Mouse (Mus musculus): Measurements from ENCODE around the gene Csnk2a1.
"Not testable (repeated sequence)": the region's sequence is repeated elsewhere in the genome, so short reads cannot be mapped to it uniquely, and the experiment has no call there.

Gene Csnk2a1

GRCm38 (mm10) chr2:152226248-152227050 is at the start of gene Csnk2a1:
Gene Csnk2a1 (plus strand): TSS chr2:152226839.
- DNase-seq (ENCODE audit: extremely low spot score, low read depth, low spot score): peak; percentile 95

GRCm38 (mm10) chr2:152177162-152177805 is 49.4 kb upstream of the Csnk2a1 start:
- no peak for DNase-seq (ENCODE audit: extremely low spot score, low read depth, low spot score)

- no peak for DNase-seq (ENCODE audit: extremely low spot score, low read depth, low spot score)
Observed at GRCm38 (mm10) chr2:152177806-152178170, 48.9 kb upstream of the Csnk2a1 start.

GRCm38 (mm10) chr2:152178345-152178744 is 48.3 kb upstream of the Csnk2a1 start:
- no peak for DNase-seq (ENCODE audit: extremely low spot score, low read depth, low spot score)

GRCm38 (mm10) chr2:152179301-152179700 is 47.3 kb upstream of the Csnk2a1 start:
- no peak for DNase-seq (ENCODE audit: extremely low spot score, low read depth, low spot score)

GRCm38 (mm10) chr2:152180323-152180722 is 46.3 kb upstream of the Csnk2a1 start:
- DNase-seq (ENCODE audit: extremely low spot score, low read depth, low spot score): no peak

GRCm38 (mm10) chr2:152187132-152187531 is 39.5 kb upstream of the Csnk2a1 start:
- DNase-seq (ENCODE audit: extremely low spot score, low read depth, low spot score): no peak

GRCm38 (mm10) chr2:152189213-152189612 is 37.4 kb upstream of the Csnk2a1 start:
- DNase-seq (ENCODE audit: extremely low spot score, low read depth, low spot score): no peak

GRCm38 (mm10) chr2:152189640-152190039 is 37.0 kb upstream of the Csnk2a1 start:
- DNase-seq (ENCODE audit: extremely low spot score, low read depth, low spot score): no peak

GRCm38 (mm10) chr2:152190161-152190560 is 36.5 kb upstream of the Csnk2a1 start:
- DNase-seq (ENCODE audit: extremely low spot score, low read depth, low spot score): no peak

- DNase-seq (ENCODE audit: extremely low spot score, low read depth, low spot score): no peak
Observed at GRCm38 (mm10) chr2:152192591-152193345, 33.9 kb upstream of the Csnk2a1 start.

- DNase-seq (ENCODE audit: extremely low spot score, low read depth, low spot score): no peak
Observed at GRCm38 (mm10) chr2:152193346-152193710, 33.3 kb upstream of the Csnk2a1 start.

- no peak for DNase-seq (ENCODE audit: extremely low spot score, low read depth, low spot score)
Observed at GRCm38 (mm10) chr2:152194586-152194985, 32.1 kb upstream of the Csnk2a1 start.

GRCm38 (mm10) chr2:152196896-152197295 is 29.7 kb upstream of the Csnk2a1 start:
- no peak for DNase-seq (ENCODE audit: extremely low spot score, low read depth, low spot score)

GRCm38 (mm10) chr2:152197301-152197712 is 29.3 kb upstream of the Csnk2a1 start:
- DNase-seq (ENCODE audit: extremely low spot score, low read depth, low spot score): peak; percentile 85

- DNase-seq (ENCODE audit: extremely low spot score, low read depth, low spot score): not testable (repeated sequence)
Observed at GRCm38 (mm10) chr2:152206139-152206538, 20.5 kb upstream of the Csnk2a1 start.

- DNase-seq (ENCODE audit: extremely low spot score, low read depth, low spot score): no peak
Observed at GRCm38 (mm10) chr2:152211871-152212270, 14.8 kb upstream of the Csnk2a1 start.

- DNase-seq (ENCODE audit: extremely low spot score, low read depth, low spot score): no peak
Observed at GRCm38 (mm10) chr2:152216975-152217374, 9.7 kb upstream of the Csnk2a1 start.

GRCm38 (mm10) chr2:152223521-152224300 is 2.9 kb upstream of the Csnk2a1 start:
- no peak for DNase-seq (ENCODE audit: extremely low spot score, low read depth, low spot score)

- DNase-seq (ENCODE audit: extremely low spot score, low read depth, low spot score): no peak
Observed at GRCm38 (mm10) chr2:152225536-152225935, 1.1 kb upstream of the Csnk2a1 start.

- no peak for DNase-seq (ENCODE audit: extremely low spot score, low read depth, low spot score)
Observed at GRCm38 (mm10) chr2:152227051-152227481, 427 bp downstream of the Csnk2a1 start.
